ENCODE assay signal across 22 mouse cellular contexts in the genomic region with DNA sequence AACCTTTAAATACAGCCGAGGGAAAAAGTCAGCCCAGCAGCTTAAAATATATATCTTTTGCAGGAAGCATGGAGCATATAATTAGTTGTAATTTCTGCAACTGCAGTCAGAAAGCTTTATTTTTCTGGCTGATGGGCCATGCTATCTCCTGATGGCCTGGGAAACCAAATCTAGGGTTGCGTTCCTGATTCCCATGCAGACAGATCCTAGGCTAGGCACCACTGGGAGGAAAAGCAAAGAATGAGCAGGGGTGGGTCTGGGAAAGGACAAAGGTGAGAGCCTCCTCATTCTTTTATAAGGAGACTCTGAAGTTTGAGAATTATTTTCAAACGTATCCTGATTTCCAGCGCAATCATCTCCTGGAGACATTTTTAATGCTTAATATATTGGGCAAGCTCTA.
"Had no signal": no experiment of that assay in that cellular context is flagged by ENCODE, and none has a peak within 500 bp of the region (broad histone marks: within the 10 kb centered on the region; RNA-seq: fewer than 3 reads in every experiment).

No protein-coding gene starts in this region.

- H3K4me3 ChIP-seq: heart, adult 2 months; heart, embryonic 13.5 days; heart, embryonic 15.5 days; hindbrain, embryonic 13.5 days; hindbrain, embryonic 15.5 days; limb, embryonic 13.5 days; limb, embryonic 15.5 days had no signal

- H3K4me2 ChIP-seq: heart, embryonic 11.5 days; heart, embryonic 13.5 days; heart, embryonic 15.5 days; hindbrain, embryonic 13.5 days; hindbrain, embryonic 15.5 days; limb, embryonic 13.5 days; limb, embryonic 15.5 days had no signal

- H3K27me3 ChIP-seq: heart, embryonic 13.5 days; heart, embryonic 15.5 days; hindbrain, embryonic 15.5 days; limb, embryonic 15.5 days had no signal

- ATAC-seq: forebrain, postnatal 0 days; intestine, embryonic 16.5 days had no signal

- H3K9me3 ChIP-seq: heart, embryonic 13.5 days; heart, embryonic 15.5 days; hindbrain, embryonic 13.5 days; hindbrain, embryonic 15.5 days; limb, embryonic 13.5 days; limb, embryonic 15.5 days had no signal

- H3K4me1 ChIP-seq: heart, embryonic 15.5 days had no signal

- DNase-seq: forebrain, postnatal 0 days; gastrocnemius, postnatal 14 days; gastrocnemius, postnatal 36 days; heart, adult 11 months; heart, adult 2 months; heart, postnatal 14 days; heart, postnatal 36 days; kidney, adult 11 months; kidney, adult 8-10 months; kidney, postnatal 10 days; kidney, postnatal 25 days; layer of hippocampus, adult 9-11 months; layer of hippocampus, postnatal 36 days had no signal

- H3K27ac ChIP-seq: heart, adult 2 months; heart, embryonic 13.5 days; heart, embryonic 15.5 days; hindbrain, embryonic 13.5 days; hindbrain, embryonic 15.5 days; hindbrain, postnatal 0 days; limb, embryonic 13.5 days; limb, embryonic 15.5 days had no signal

- H3K9ac ChIP-seq: forebrain, postnatal 0 days; heart, embryonic 13.5 days; heart, embryonic 15.5 days; hindbrain, embryonic 13.5 days; hindbrain, embryonic 15.5 days; limb, embryonic 13.5 days; limb, embryonic 15.5 days had no signal

- H3K36me3 ChIP-seq: heart, embryonic 13.5 days; heart, embryonic 15.5 days; hindbrain, embryonic 13.5 days; hindbrain, embryonic 15.5 days; limb, embryonic 13.5 days; limb, embryonic 15.5 days had no signal
